Mouse (Mus musculus): ENCODE measurements around the gene Tnni2.

DNA sequence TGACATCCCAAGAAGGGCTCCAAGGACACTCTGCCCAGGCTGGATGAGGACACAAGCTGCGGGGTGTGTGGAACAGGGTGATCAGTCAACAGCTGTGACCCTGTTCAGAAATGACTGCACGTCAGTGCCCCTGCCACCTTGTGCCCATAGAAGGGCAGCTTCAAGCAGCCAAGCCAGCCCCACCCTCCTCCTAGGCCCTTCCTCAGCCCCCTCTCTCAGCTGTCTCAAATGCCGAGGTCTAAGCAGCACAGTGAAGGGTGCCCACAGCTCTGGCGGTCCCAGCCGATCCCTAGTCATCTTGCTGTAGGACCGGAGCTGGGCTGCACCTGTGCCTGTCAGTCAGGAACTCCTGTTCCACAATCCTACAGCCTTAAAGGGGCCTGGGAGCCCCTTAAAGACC, 20.6 kb downstream of the Tnni2 start:
- no peak for TF ChIP-seq CTCF (IDR thresholded peaks at IDR 0.05; ENCODE audit: insufficient read depth, low read length)
- TF ChIP-seq POLR2A (IDR thresholded peaks at IDR 0.05; ENCODE audit: borderline replicate concordance, extremely low read depth, low read depth, low read length): no peak

All from lung, adult 2 months (tissue).